Mouse (Mus musculus) testis, postnatal 10 days (tissue): ENCODE data around the gene Aff4.

Experiments used
- DNase-seq: peaks from one replicate; pipeline ENCODE4 v3.0.0; 2021; ENCODE audit warnings: low spot score

Gene Aff4

DNA sequence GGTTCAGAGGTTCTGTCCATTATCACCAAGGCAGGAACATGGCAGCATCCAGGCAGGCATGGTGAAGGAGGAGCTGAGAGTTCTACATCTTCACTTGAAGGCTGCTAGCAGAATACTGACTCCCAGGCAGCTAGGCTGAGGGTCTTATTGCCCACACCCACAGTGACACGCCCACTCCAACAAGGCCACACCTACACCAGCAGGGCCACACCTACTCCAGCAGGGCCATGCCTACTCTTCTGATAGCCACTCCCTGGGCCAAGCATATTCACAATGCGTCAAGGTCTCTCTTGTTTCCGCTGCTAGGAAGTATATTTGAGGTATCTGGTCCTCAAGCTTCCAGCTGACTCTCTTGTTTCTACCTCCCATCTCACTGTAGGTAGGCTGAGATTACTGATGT is 108.4 kb downstream of the Aff4 start:
- DNase-seq, result no peak

DNA sequence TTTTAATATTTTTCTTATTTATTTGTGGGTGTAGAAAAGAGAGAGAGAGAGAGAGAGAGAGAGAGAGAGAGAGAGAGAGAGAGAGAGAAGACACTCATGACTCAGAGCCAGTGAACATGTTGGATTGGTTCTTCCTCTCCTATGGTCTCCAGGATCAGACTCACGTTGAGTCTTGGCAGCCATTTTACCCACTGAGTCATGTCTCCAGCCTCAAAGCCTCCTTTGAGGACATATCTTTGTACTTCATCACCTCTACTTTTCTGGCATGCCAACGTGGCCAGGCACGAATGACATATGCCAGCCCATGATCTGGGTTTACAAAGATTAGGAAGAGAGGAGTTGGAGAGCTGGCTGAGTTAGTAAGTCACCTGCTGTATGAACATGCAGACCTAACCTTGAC is 109.6 kb downstream of the Aff4 start:
- no peak for DNase-seq

- DNase-seq, result no peak
Observed at GRCm38 (mm10) chr11:53461727-53462126, 111.1 kb downstream of the Aff4 start.

GRCm38 (mm10) chr11:53463551-53464424 is 113.2 kb downstream of the Aff4 start:
- peak; percentile 54 for DNase-seq

- DNase-seq, result peak; percentile 91
Observed at GRCm38 (mm10) chr11:53466231-53466971, 115.8 kb downstream of the Aff4 start.

- no peak for DNase-seq
Observed at GRCm38 (mm10) chr11:53469294-53469967, 118.8 kb downstream of the Aff4 start.

GRCm38 (mm10) chr11:53469968-53470695 is 119.5 kb downstream of the Aff4 start, which contains the start of gene Gm9837:
Gm9837 (minus strand) TSS chr11:53470479.
- peak; percentile 95 for DNase-seq
